Mouse (Mus musculus) spleen, postnatal 14 days (tissue): Measurements from ENCODE around the gene Smad6.
A peak's percentile ranks its signal among the peaks of the same experiment; 100 is the strongest.

Experiments
- DNase-seq, 2 experiments: peaks; one replicate each; pipeline ENCODE4 v3.0.0; 2021 to 2022; ENCODE audit warnings: low spot score in 2 of 2

Gene Smad6

GRCm38 (mm10) chr9:63912051-63912450 lies 109.8 kb downstream of the Smad6 start:
- no peak for DNase-seq

DNA sequence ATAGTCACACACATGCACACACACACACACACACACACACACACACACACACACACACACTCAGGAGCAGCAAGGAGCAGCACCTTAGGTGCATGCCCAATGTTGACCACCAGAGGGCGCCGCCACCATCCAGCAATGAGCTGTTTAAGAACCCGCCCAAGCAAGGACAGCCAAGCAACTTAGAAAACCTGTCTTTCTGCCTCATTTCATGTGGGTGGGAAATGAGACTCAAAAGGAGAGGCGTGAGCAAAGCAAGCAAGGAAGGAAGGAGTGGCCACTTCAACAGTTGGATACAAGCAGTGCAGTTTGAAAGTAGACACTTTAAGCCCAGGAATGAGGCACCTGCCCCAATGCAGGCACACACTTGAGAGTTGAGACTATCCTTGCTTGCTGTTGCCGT lies 112.2 kb downstream of the Smad6 start:
- peak; percentile 39 to 71 for DNase-seq

- no peak for DNase-seq
Measured at GRCm38 (mm10) chr9:63904543-63904942, 117.3 kb downstream of the Smad6 start.
